Mouse (Mus musculus): ENCODE results near the gene Pigw. TPM values are rescaled to one million over a fixed set of nuclear protein-coding genes. Genes with fewer than 3 reads are reported as not detected.

Gene Pigw
- total and polyA plus RNA-seq, 3 experiments: 2.7 to 3.5 TPM; not detected in 1

- TF ChIP-seq MYB (IDR thresholded peaks at IDR 0.05; ENCODE audit: low read depth, low read length) (no peak), MEF2A (IDR thresholded peaks at IDR 0.05; ENCODE audit: extremely low read depth, insufficient replicate concordance, low read depth, low read length, poor library complexity, severe bottlenecking) (no peak), RCOR1 (IDR thresholded peaks at IDR 0.05; ENCODE audit: low read depth, low read length) (no peak), ZNF384 (IDR thresholded peaks at IDR 0.05; ENCODE audit: low read depth, low read length) (no peak)
These were observed at the start of gene Pigw, which contains the start of gene Myo19 (continued) for GRCm38 (mm10) chr11:84879772-84880464.

- Histone ChIP-seq H3K9me3 (replicated peaks; ENCODE audit: insufficient read depth, low read length) (no peaks in the 10 kb centered on the region), H3K79me2 (ENCODE audit: control insufficient read depth, insufficient read depth, low read length, poor library complexity) (peaks cover 4% of the 10 kb centered on the region), H3K9ac (ENCODE audit: control insufficient read depth, low read depth, low read length, poor library complexity, severe bottlenecking) (no peak overlapping the region), H3K27me3 (ENCODE audit: control insufficient read depth in 1 of 2, insufficient read depth in 2 of 2, low read length in 2 of 2) (peaks cover 6 to 11% of the 10 kb centered on the region in 2 experiments), H3K27ac (ENCODE audit: control insufficient read depth, low read depth, low read length) (no peak overlapping the region), H3K4me1 (ENCODE audit: control insufficient read depth in 1 of 2, insufficient read depth in 2 of 2, low read length in 2 of 2) (peaks cover 0 to 17% of the 10 kb centered on the region in 2 experiments; a peak in 3 of 4 replicates), H3K36me3 (ENCODE audit: control insufficient read depth in 1 of 2, insufficient read depth in 2 of 2, low read length in 2 of 2) (peaks cover 0 to 14% of the 10 kb centered on the region in 2 experiments; a peak in 2 of 4 replicates), H3K4me3 (ENCODE audit: control insufficient read depth in 1 of 2, insufficient read depth in 1 of 2, low read depth in 2 of 2, low read length in 2 of 2) (no peak overlapping the region)
- DNase-seq (ENCODE audit: low read depth, low spot score): no peak
- TF ChIP-seq ZMIZ1 (IDR thresholded peaks at IDR 0.05; ENCODE audit: low read depth, low read length) (no peak), TBP (IDR thresholded peaks at IDR 0.05; ENCODE audit: low read depth, low read length) (no peak), SIN3A (IDR thresholded peaks at IDR 0.05; ENCODE audit: low read length) (no peak), RCOR1 (IDR thresholded peaks at IDR 0.05; ENCODE audit: low read depth, low read length) (no peak), USF1 (IDR thresholded peaks at IDR 0.05; ENCODE audit: low read depth, low read length) (no peak), HCFC1 (IDR thresholded peaks at IDR 0.05; ENCODE audit: low read depth, low read length) (no peak), CHD2 (IDR thresholded peaks at IDR 0.05; ENCODE audit: low read length) (no peak), UBTF (IDR thresholded peaks at IDR 0.05; ENCODE audit: borderline replicate concordance, insufficient read depth, low read depth, low read length) (no peak), ZNF384 (IDR thresholded peaks at IDR 0.05; ENCODE audit: low read depth, low read length) (no peak), GABPA (IDR thresholded peaks at IDR 0.05; ENCODE audit: low read depth, low read length) (no peak), NRF1 (IDR thresholded peaks at IDR 0.05; ENCODE audit: insufficient read depth, low read depth, low read length, poor library complexity, severe bottlenecking) (no peak)
These were observed 40.9 kb upstream of the Pigw start for GRCm38 (mm10) chr11:84920981-84921380.

- Histone ChIP-seq H3K4me3 (ENCODE audit: control insufficient read depth in 1 of 2, insufficient read depth in 1 of 2, low read depth in 2 of 2, low read length in 2 of 2) (no peak overlapping the region), H3K4me1 (ENCODE audit: control insufficient read depth in 1 of 2, insufficient read depth in 2 of 2, low read length in 2 of 2) (peaks cover 0 to 17% of the 10 kb centered on the region in 2 experiments; a peak in 3 of 4 replicates), H3K27ac (ENCODE audit: control insufficient read depth, low read depth, low read length) (no peak overlapping the region), H3K36me3 (ENCODE audit: control insufficient read depth in 1 of 2, insufficient read depth in 2 of 2, low read length in 2 of 2) (peaks cover 0 to 16% of the 10 kb centered on the region in 2 experiments; a peak in 2 of 4 replicates), H3K9ac (ENCODE audit: control insufficient read depth, low read depth, low read length, poor library complexity, severe bottlenecking) (no peak overlapping the region), H3K79me2 (ENCODE audit: control insufficient read depth, insufficient read depth, low read length, poor library complexity) (peaks cover 10% of the 10 kb centered on the region), H3K27me3 (ENCODE audit: control insufficient read depth in 1 of 2, insufficient read depth in 2 of 2, low read length in 2 of 2) (peaks cover 6 to 11% of the 10 kb centered on the region in 2 experiments), H3K9me3 (replicated peaks; ENCODE audit: insufficient read depth, low read length) (no peaks in the 10 kb centered on the region)
- no peak for TF ChIP-seq HCFC1 (IDR thresholded peaks at IDR 0.05; ENCODE audit: low read depth, low read length)
- no peak for TF ChIP-seq MAZ (IDR thresholded peaks at IDR 0.05; ENCODE audit: low read depth, low read length)
- no peak for TF ChIP-seq BHLHE40 (IDR thresholded peaks at IDR 0.05; ENCODE audit: borderline replicate concordance, low read depth, low read length)
- no peak for TF ChIP-seq ZKSCAN1 (IDR thresholded peaks at IDR 0.05; ENCODE audit: low read depth, low read length)
- TF ChIP-seq UBTF (IDR thresholded peaks at IDR 0.05; ENCODE audit: borderline replicate concordance, insufficient read depth, low read depth, low read length): no peak
- no peak for TF ChIP-seq SMC3 (IDR thresholded peaks at IDR 0.05; ENCODE audit: low read depth, low read length)
- no peak for DNase-seq (ENCODE audit: low read depth, low spot score)
These were observed 39.9 kb upstream of the Pigw start for GRCm38 (mm10) chr11:84919951-84920350.
